ENCODE assay signal across 9 mouse cellular contexts in genomic region chr5:30014580-30014979, GRCm38 (mm10). TPM values are rescaled to one million over a fixed set of nuclear protein-coding genes. Genes with fewer than 3 reads are reported as not detected.
A peak's percentile ranks its signal among the peaks of the same experiment; 100 is the strongest.
DNase-seq lines count a peak whose midpoint lies in the region; ATAC-seq and TF ChIP-seq lines count a peak whose summit lies in the region.
"Had no signal": no experiment of that assay in that cellular context is flagged by ENCODE, and none has a peak within 500 bp of the region (broad histone marks: within the 10 kb centered on the region; RNA-seq: fewer than 3 reads in every experiment).

No protein-coding gene starts in this region.

- ATAC-seq in kidney, embryonic 14.5 days (ENCODE audit: low FRiP score, low TSS enrichment) = no peak
- no peak for ATAC-seq in erythroblast, adult 5-6 weeks (replicated peaks; ENCODE audit: low FRiP score, poor library complexity, severe bottlenecking)
- ATAC-seq in forebrain, embryonic 13.5 days = no peak

- WGBS in kidney, adult 2 months = 54% methylated on average over 2 of the region's 2 CpGs
- WGBS in kidney, embryonic 14.5 days = 70% methylated on average over 2 of the region's 2 CpGs
- WGBS in forebrain, embryonic 13.5 days = 61% methylated on average over 2 of the region's 2 CpGs

- no peak overlapping the region for H3K4me2 ChIP-seq in kidney, embryonic 14.5 days (replicated peaks; ENCODE audit: low read depth, low read length)
- no peak overlapping the region for H3K4me2 ChIP-seq in forebrain, embryonic 13.5 days
- H3K4me2 ChIP-seq: limb, embryonic 13.5 days had no signal

- H3K36me3 ChIP-seq in kidney, adult 2 months (ENCODE audit: control insufficient read depth, insufficient read depth, low read length) = no peaks in the 10 kb centered on the region
- no peaks in the 10 kb centered on the region for H3K36me3 ChIP-seq in kidney, embryonic 14.5 days (ENCODE audit: control insufficient read depth, insufficient read depth, low read length)
- H3K36me3 ChIP-seq in forebrain, embryonic 13.5 days (ENCODE audit: poor library complexity, severe bottlenecking) = no peaks in the 10 kb centered on the region
- H3K36me3 ChIP-seq: limb, embryonic 13.5 days had no signal

- no peaks in the 10 kb centered on the region for H3K4me1 ChIP-seq in kidney, adult 2 months (ENCODE audit: control insufficient read depth, insufficient read depth, low read length)
- H3K4me1 ChIP-seq in kidney, embryonic 14.5 days (ENCODE audit: control insufficient read depth, insufficient read depth, low read length) = no peaks in the 10 kb centered on the region
- peaks cover 5% of the 10 kb centered on the region for H3K4me1 ChIP-seq in forebrain, embryonic 13.5 days

- no peak overlapping the region for H3K4me3 ChIP-seq in kidney, adult 2 months (ENCODE audit: insufficient read depth, low read depth, low read length)
- H3K4me3 ChIP-seq in kidney, embryonic 14.5 days (ENCODE audit: low read length) = no peak overlapping the region
- no peak overlapping the region for H3K4me3 ChIP-seq in forebrain, embryonic 13.5 days
- H3K4me3 ChIP-seq: limb, embryonic 13.5 days had no signal

- no peak for TF ChIP-seq CTCF in kidney, adult 2 months (conservative IDR thresholded peaks at IDR 0.05; ENCODE audit: insufficient read depth, insufficient read length, low read depth, low read length)

- no peaks in the 10 kb centered on the region for H3K9me3 ChIP-seq in kidney, embryonic 14.5 days (ENCODE audit: control insufficient read depth, low read length)
- H3K9me3 ChIP-seq in forebrain, embryonic 13.5 days (replicated peaks) = no peaks in the 10 kb centered on the region
- H3K9me3 ChIP-seq: limb, embryonic 13.5 days had no signal

- H3K27me3 ChIP-seq in kidney, adult 2 months (replicated peaks; ENCODE audit: control insufficient read depth, insufficient read depth, low read length) = no peaks in the 10 kb centered on the region
- H3K27me3 ChIP-seq in kidney, embryonic 14.5 days (ENCODE audit: control insufficient read depth, insufficient read depth, low read length) = no peaks in the 10 kb centered on the region
- no peaks in the 10 kb centered on the region for H3K27me3 ChIP-seq in forebrain, embryonic 13.5 days
- H3K27me3 ChIP-seq: limb, embryonic 13.5 days had no signal

- no peak for TF ChIP-seq POLR2A in kidney, adult 2 months (IDR thresholded peaks at IDR 0.05; ENCODE audit: low read depth, low read length)

- H3K9ac ChIP-seq in kidney, embryonic 14.5 days (ENCODE audit: low read depth, low read length) = no peak overlapping the region
- H3K9ac ChIP-seq in forebrain, embryonic 13.5 days = no peak overlapping the region
- H3K9ac ChIP-seq: limb, embryonic 13.5 days had no signal

- H3K27ac ChIP-seq in kidney, adult 2 months (ENCODE audit: insufficient read depth, low read depth, low read length) = no peak overlapping the region
- H3K27ac ChIP-seq in kidney, embryonic 14.5 days (ENCODE audit: low read depth, low read length) = no peak overlapping the region
- H3K27ac ChIP-seq in forebrain, embryonic 13.5 days = no peak overlapping the region
- H3K27ac ChIP-seq: limb, embryonic 13.5 days had no signal

- peak; percentile 31 for DNase-seq in kidney, adult 2 months
- peak; percentile 28 for DNase-seq in thymus, postnatal 0 days (ENCODE audit: low spot score)
- DNase-seq in thymus, adult 18-20 months = no peak
- DNase-seq in embryo, embryonic 10 days (ENCODE audit: low spot score) = peak; percentile 44
- DNase-seq in skeletal muscle tissue, adult 2 months (ENCODE audit: low read depth, low spot score) = peak; percentile 10

RNA-seq across cellular contexts. Expression of gene Il6, which starts 1.7 kb away (rescaled TPM):
- polyA plus RNA-seq in kidney, adult 2 months (2012; rRNA removed) = not detected in 2 replicates
- not detected in 2 replicates for polyA plus RNA-seq in kidney, embryonic 14.5 days (2014; fragmentation: Nextera tagmentation; extraction: Ambion mirVana)
- polyA plus RNA-seq in thymus, postnatal 0 days (2015; fragmentation: Nextera tagmentation; extraction: Ambion mirVana) = 0.67 and 0.77 TPM in 2 replicates
- total RNA-seq in erythroblast, adult 5-6 weeks (2015; ENCODE audit: low replicate concordance) = 11.5 TPM in 1 of 2 replicates, not detected in the other
- total RNA-seq in erythroblast, adult 5-6 weeks (2017; ENCODE audit: low replicate concordance) = 0.14 and 2.1 TPM in 2 replicates
- not detected in 2 replicates for polyA plus RNA-seq in forebrain, embryonic 13.5 days (2015; fragmentation: Nextera tagmentation; extraction: Ambion mirVana)

RNA-seq across cellular contexts. Expression of gene Tyms, which starts 58.8 kb away (rescaled TPM):
- 25.0 and 35.1 TPM in 2 replicates for polyA plus RNA-seq in kidney, adult 2 months (2012; rRNA removed)
- 328 and 403 TPM in 2 replicates for polyA plus RNA-seq in kidney, embryonic 14.5 days (2014; fragmentation: Nextera tagmentation; extraction: Ambion mirVana)
- polyA plus RNA-seq in thymus, postnatal 0 days (2015; fragmentation: Nextera tagmentation; extraction: Ambion mirVana) = 292 and 327 TPM in 2 replicates
- total RNA-seq in erythroblast, adult 5-6 weeks (2015; ENCODE audit: low replicate concordance) = 46.7 and 65.4 TPM in 2 replicates
- 46.1 and 47.5 TPM in 2 replicates for total RNA-seq in erythroblast, adult 5-6 weeks (2017; ENCODE audit: low replicate concordance)
- polyA plus RNA-seq in forebrain, embryonic 13.5 days (2015; fragmentation: Nextera tagmentation; extraction: Ambion mirVana) = 213 and 233 TPM in 2 replicates

Comparison
In these comparisons a context has a peak if more than half of its experiments do, and no peak if none do; other contexts are left out.
1. DNase-seq: peak in kidney, adult 2 months (single experiment), thymus, postnatal 0 days (single experiment), embryo, embryonic 10 days (single experiment) and skeletal muscle tissue, adult 2 months (single experiment); none in thymus, adult 18-20 months (0 of 2).